Mouse (Mus musculus): Measurements from ENCODE around the gene 4921539E11Rik. TPM values are rescaled to one million over a fixed set of nuclear protein-coding genes. Genes with fewer than 3 reads are reported as not detected.
A peak's percentile ranks its signal among the peaks of the same experiment; 100 is the strongest.

Gene 4921539E11Rik
- total RNA-seq, 2 experiments from 2014 or later, result not detected

GRCm38 (mm10) chr4:103232156-103232555, 58.5 kb downstream of the 4921539E11Rik start:
- DNase-seq, result no peak

GRCm38 (mm10) chr4:103222854-103223253, 67.8 kb downstream of the 4921539E11Rik start:
- no peak for DNase-seq

GRCm38 (mm10) chr4:103221789-103222188, 68.9 kb downstream of the 4921539E11Rik start:
- no peak for DNase-seq

GRCm38 (mm10) chr4:103219011-103219410, 71.7 kb downstream of the 4921539E11Rik start:
- no peak for DNase-seq

GRCm38 (mm10) chr4:103216046-103216445, 74.6 kb downstream of the 4921539E11Rik start:
- no peak for DNase-seq

- peak; percentile 80 to 86 for DNase-seq
Measured at GRCm38 (mm10) chr4:103214925-103215820, 75.5 kb downstream of the 4921539E11Rik start, which contains the start of gene Slc35d1. Gene Slc35d1 (minus strand): TSS chr4:103215164.

GRCm38 (mm10) chr4:103214498-103214924, 76.2 kb downstream of the 4921539E11Rik start:
- DNase-seq, result peak; percentile 78 to 79

- peak; percentile 17 to 19 for DNase-seq
Measured at GRCm38 (mm10) chr4:103213859-103214497, 76.7 kb downstream of the 4921539E11Rik start.

- no peak for DNase-seq
Measured at GRCm38 (mm10) chr4:103208553-103208952, 82.1 kb downstream of the 4921539E11Rik start.

- DNase-seq, result no peak
Measured at GRCm38 (mm10) chr4:103203646-103204045, 87.0 kb downstream of the 4921539E11Rik start.

- DNase-seq, result peak in 1 of 2 experiments; percentile 10
Measured at GRCm38 (mm10) chr4:103200046-103200445, 90.6 kb downstream of the 4921539E11Rik start.

GRCm38 (mm10) chr4:103199086-103199485, 91.6 kb downstream of the 4921539E11Rik start:
- DNase-seq, result no peak

- DNase-seq, result no peak
Measured at GRCm38 (mm10) chr4:103197401-103197800, 93.3 kb downstream of the 4921539E11Rik start.

GRCm38 (mm10) chr4:103192421-103192820, 98.2 kb downstream of the 4921539E11Rik start:
- DNase-seq, result no peak

GRCm38 (mm10) chr4:103188786-103189640, 101.7 kb downstream of the 4921539E11Rik start:
- DNase-seq, result no peak

Other genes starting within 250 kb of the 4921539E11Rik start
- 10 to 100 TPM; 57.0 to 59.2 TPM for gene Mier1, start 176.5 kb downstream of the 4921539E11Rik start, total RNA-seq (2021)
- 1 to 10 TPM; 4.0 to 6.9 TPM for gene Wdr78, start 176.3 kb downstream of the 4921539E11Rik start, total RNA-seq (2021)
- gene Slc35d1, start 75.7 kb downstream of the 4921539E11Rik start, total RNA-seq (2021), result 10 to 100 TPM; 16.0 to 17.0 TPM
- gene Oma1, start 22.9 kb upstream of the 4921539E11Rik start, total RNA-seq (2021), result 10 to 100 TPM; 21.5 to 23.0 TPM